Mouse (Mus musculus) embryonic facial prominence, embryonic 15.5 days (tissue): ENCODE data around the gene Trim2. TPM values are rescaled to one million over a fixed set of nuclear protein-coding genes. Genes with fewer than 3 reads are reported as not detected.

Experiments used
- ATAC-seq: fragments of 200-750 bp; cut with Nextera tagmentation; 2 replicates; pipeline ENCODE4 v1.8.0; 2017; ENCODE audit warnings: low read depth, moderate TSS enrichment; ENCODE audit not compliant: insufficient number of reproducible peaks, low FRiP score, low TSS enrichment
- H3K27ac ChIP-seq: fragments of 300-500 bp; sonication (generic); replicated peaks from 2 replicates; pipeline ENCODE4 v1.5.1; 2015; ENCODE audit warnings: mild to moderate bottlenecking, inconsistent platforms
- H3K27me3 ChIP-seq: fragments of 300-500 bp; sonication (generic); 2 replicates; pipeline ENCODE4 v1.6.1; 2015; ENCODE audit warnings: inconsistent platforms
- H3K36me3 ChIP-seq: fragments of 300-500 bp; sonication (generic); 2 replicates; pipeline ENCODE4 v1.6.1; 2015; ENCODE audit warnings: mild to moderate bottlenecking, inconsistent platforms
- H3K4me1 ChIP-seq: fragments of 300-500 bp; sonication (generic); 2 replicates; pipeline ENCODE4 v1.6.1; 2015; ENCODE audit warnings: inconsistent platforms
- H3K4me2 ChIP-seq: fragments of 300-500 bp; sonication (generic); replicated peaks from 2 replicates; pipeline ENCODE4 v1.6.1; 2015; ENCODE audit warnings: mild to moderate bottlenecking, inconsistent platforms
- H3K4me3 ChIP-seq: fragments of 300-500 bp; sonication (generic); replicated peaks from 2 replicates; pipeline ENCODE4 v1.5.1; 2015; ENCODE audit warnings: mild to moderate bottlenecking, inconsistent platforms
- H3K9ac ChIP-seq: fragments of 300-500 bp; sonication (generic); 2 replicates; pipeline ENCODE4 v1.6.1; 2015; ENCODE audit warnings: inconsistent platforms
- H3K9me3 ChIP-seq: fragments of 300-500 bp; sonication (generic); replicated peaks from 2 replicates; pipeline ENCODE4 v1.6.1; 2016; ENCODE audit warnings: inconsistent platforms
- WGBS: fragments of 180-500 bp; shearing (Covaris S2); methylation state at CpG from one replicate; pipeline ENCODE4 v1.1.7; 2015; 5-methylcytosine and 5-hydroxymethylcytosine counted together
- polyA plus RNA-seq: library from polyadenylated mRNA; unstranded; fragments of >200 nt; fragmentation: Nextera tagmentation; extraction: Ambion mirVana; gene quantifications from 2 replicates; pipeline ENCODE4 v1.2.1, GENCODE M21; 2015

The Trim2 gene
- polyA plus RNA-seq, 1 experiment from 2014 or later: 31.0 TPM

DNA sequence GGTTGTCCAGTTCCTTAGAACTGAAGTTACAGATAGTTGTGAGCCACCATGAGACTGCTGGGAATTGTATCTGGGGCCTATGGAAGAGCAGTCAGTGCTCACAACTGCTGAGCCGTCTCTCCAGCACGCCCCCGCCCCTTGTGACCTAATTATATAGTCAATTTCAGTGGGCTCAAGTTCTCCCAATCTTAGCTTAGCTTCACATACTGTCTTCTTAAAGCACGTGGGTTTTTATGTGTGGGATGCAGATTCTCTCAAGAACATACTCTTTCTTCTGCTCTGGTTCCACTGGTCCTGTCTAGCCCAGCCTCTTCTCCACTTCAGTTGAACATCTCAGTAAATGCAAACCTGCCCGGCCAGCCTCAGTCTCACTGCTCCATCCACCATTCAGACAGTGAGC, 102.0 kb downstream of the Trim2 start:
- 70% methylated on average over 5 of the region's 5 CpGs for WGBS
- H3K9ac ChIP-seq: no peak overlapping the region
- H3K27me3 ChIP-seq: no peaks in the 10 kb centered on the region
- H3K27ac ChIP-seq: no peak overlapping the region
- H3K4me1 ChIP-seq: peaks cover 8% of the 10 kb centered on the region; the same call in 1 of the 2 replicates
- H3K36me3 ChIP-seq: peaks cover 5% of the 10 kb centered on the region; the same call in 1 of the 2 replicates
- H3K9me3 ChIP-seq: no peaks in the 10 kb centered on the region
- H3K4me2 ChIP-seq: no peak overlapping the region
- H3K4me3 ChIP-seq: no peak overlapping the region
- ATAC-seq: no peak

DNA sequence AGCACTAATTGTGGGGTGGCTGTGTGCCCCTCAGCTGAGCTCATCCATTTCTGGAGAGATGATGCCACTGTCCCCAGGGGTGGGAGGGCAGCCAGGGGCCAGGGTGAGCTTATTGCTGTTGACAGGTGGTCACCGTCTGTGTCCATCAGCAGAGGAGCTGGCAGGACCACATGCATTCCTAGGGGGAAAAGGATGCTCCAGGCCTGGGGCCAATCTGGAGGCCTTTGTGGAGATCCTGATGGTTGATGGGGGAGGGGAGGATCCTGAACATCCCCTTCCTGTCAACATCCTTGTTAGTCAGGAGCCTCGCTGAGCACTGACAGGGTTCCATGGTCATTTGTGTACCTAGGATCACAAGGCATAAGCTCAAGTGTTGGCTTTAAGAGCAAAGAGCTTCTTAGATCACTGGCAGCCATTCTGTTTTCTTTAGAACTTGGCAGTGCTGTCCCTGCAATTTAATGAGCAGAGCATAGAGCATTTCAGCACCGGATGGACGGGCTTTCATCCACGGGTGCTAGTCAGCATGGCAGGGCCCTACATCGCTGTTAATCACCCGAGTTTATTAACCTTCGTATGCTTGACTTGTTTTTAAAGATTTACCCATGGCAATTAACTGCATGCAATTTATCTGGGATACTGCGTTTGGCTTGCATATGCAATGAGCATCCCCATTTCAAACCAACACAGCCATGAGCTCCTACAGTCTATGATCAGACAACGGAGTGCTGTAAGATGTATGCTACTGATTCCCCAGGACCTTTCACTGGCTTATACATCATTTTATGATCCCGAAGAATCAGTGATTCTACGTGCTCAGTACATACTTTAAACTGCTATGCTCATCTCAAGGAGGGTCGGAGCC, 105.9 kb downstream of the Trim2 start:
- H3K4me1 ChIP-seq: peaks cover 3% of the 10 kb centered on the region; the same call in 1 of the 2 replicates
- H3K27me3 ChIP-seq: no peaks in the 10 kb centered on the region
- ATAC-seq: 0 out of 2 replicates have a peak, but pooled peaks have one; percentile 43
- H3K27ac ChIP-seq: no peak overlapping the region
- H3K36me3 ChIP-seq: no peaks in the 10 kb centered on the region
- no peak overlapping the region for H3K4me2 ChIP-seq
- 64% methylated on average over 13 of the region's 13 CpGs for WGBS
- no peak overlapping the region for H3K4me3 ChIP-seq
- H3K9ac ChIP-seq: no peak overlapping the region
- no peaks in the 10 kb centered on the region for H3K9me3 ChIP-seq

DNA sequence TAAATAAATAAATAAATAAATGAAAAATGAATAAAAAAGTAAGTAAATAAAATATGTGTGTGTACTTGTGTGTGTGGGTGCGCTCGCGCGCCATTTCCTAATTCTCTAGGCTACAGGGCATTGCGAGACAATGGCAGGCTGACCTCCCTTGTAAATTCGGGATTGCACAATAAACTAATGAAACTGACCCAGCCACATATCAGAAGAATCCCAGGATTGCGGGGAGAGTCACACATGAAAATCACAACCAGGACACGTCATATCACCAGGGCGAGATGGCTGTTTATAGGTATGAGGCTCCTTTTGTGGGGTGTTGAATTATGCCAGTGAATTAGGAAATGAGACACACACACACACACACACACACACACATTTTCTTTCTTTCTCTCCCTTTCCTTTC, 107.2 kb downstream of the Trim2 start:
- Histone ChIP-seq H3K9me3 (no peaks in the 10 kb centered on the region), H3K36me3 (no peaks in the 10 kb centered on the region), H3K27ac (no peak overlapping the region), H3K4me2 (no peak overlapping the region), H3K4me3 (no peak overlapping the region), H3K9ac (no peak overlapping the region), H3K27me3 (no peaks in the 10 kb centered on the region), H3K4me1 (peaks cover 3% of the 10 kb centered on the region; the same call in 1 of the 2 replicates)
- no peak for ATAC-seq
- WGBS: 94% methylated on average over 9 of the region's 9 CpGs

DNA sequence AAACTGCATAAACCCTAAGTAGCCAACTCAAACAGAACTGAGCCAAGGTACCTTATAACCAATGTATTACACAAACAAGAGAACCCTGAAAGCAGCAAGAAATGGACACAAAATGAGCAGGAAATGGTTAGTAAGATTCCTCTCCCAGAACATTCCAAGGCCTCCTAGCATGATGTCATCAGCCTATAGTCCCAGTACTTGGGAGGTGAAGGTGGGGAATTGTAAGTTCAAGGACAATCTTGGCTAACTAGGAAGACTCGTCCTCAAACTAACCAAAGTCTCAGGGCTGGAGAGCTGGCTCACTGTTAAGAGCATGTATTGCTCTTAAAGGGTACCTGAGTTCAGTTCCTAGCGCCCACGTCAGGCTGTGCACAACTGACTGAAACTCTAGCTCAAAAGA, 108.4 kb downstream of the Trim2 start:
- Histone ChIP-seq H3K4me2 (no peak overlapping the region), H3K36me3 (no peaks in the 10 kb centered on the region), H3K27me3 (no peaks in the 10 kb centered on the region), H3K9ac (no peak overlapping the region), H3K27ac (no peak overlapping the region), H3K4me3 (no peak overlapping the region), H3K9me3 (no peaks in the 10 kb centered on the region), H3K4me1 (peaks cover 3% of the 10 kb centered on the region; the same call in 1 of the 2 replicates)
- WGBS: 93% methylated on average over 3 of the region's 3 CpGs
- no peak for ATAC-seq

DNA sequence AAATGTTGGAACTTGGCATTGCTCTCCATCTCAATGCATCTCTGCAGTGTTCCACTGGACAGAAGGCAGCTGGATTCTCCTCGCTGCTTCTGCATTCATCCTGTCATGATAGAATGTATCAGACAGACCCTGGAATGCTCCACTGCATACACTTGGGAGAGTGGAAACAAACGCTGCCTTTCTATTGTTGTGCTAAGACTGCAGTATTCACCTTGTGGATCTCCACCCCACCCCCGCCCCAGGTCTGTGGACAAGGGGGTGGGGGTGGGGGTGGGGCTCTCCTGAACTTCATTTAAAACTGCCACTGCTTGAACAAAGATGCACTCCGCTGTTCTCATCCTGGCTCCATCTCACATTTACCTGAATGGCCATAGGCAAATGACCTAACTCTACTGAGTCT, 112.8 kb downstream of the Trim2 start:
- Histone ChIP-seq H3K27me3 (no peaks in the 10 kb centered on the region), H3K4me2 (no peak overlapping the region), H3K4me1 (0 out of 2 replicates have a peak, but pooled peaks cover 5% of the 10 kb centered on the region), H3K9me3 (no peaks in the 10 kb centered on the region), H3K9ac (no peak overlapping the region), H3K4me3 (no peak overlapping the region), H3K36me3 (0 out of 2 replicates have a peak, but pooled peaks cover 5% of the 10 kb centered on the region), H3K27ac (no peak overlapping the region)
- ATAC-seq: no peak
- 65% methylated on average over 4 of the region's 4 CpGs for WGBS

DNA sequence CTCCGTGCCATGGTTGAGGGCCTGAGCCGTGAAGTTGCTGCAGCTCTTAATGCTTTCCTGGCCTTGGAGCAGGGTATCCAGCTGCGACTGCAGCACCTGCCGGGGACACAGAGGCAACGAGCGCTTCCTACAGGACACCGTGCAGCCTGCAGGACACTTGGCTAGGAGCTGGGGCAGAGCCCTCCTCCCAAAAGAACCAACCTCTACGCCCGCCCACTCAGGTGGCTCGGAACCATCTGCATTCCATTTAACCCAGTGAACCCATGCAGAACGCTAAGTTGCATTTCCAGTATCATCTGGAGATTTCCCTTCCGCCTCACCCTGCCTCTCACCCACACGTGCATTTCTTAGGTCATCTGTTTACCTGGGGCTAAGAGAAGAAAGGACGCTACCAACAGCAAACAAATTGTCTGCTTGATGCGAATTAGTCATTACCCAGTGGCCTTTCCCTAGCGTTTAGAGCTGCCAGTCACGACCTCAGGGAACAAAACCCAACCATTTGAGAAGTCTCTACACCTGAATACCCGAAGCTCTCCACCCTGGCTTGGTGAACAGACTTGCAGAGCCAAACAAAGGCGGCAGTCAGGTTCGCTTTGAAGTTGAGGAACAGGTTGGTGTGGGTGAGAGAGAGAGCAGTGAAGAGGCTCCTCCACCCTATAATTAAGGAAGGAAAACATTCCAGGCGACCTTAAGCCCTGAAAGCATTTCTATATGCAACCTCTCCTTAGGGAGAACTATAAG, 115.4 kb downstream of the Trim2 start:
- peak overlapping the region; percentile 67 for H3K27ac ChIP-seq
- H3K9ac ChIP-seq: no peak overlapping the region
- WGBS: 42% methylated on average over 21 of the region's 21 CpGs
- 0 out of 2 replicates have a peak, but pooled peaks cover 5% of the 10 kb centered on the region for H3K36me3 ChIP-seq
- H3K4me2 ChIP-seq: peak overlapping the region; percentile 36
- no peaks in the 10 kb centered on the region for H3K9me3 ChIP-seq
- peak; percentile 71 for ATAC-seq
- H3K4me3 ChIP-seq: peak overlapping the region; percentile 27
- H3K4me1 ChIP-seq: 0 out of 2 replicates have a peak, but pooled peaks cover 5% of the 10 kb centered on the region
- no peaks in the 10 kb centered on the region for H3K27me3 ChIP-seq

DNA sequence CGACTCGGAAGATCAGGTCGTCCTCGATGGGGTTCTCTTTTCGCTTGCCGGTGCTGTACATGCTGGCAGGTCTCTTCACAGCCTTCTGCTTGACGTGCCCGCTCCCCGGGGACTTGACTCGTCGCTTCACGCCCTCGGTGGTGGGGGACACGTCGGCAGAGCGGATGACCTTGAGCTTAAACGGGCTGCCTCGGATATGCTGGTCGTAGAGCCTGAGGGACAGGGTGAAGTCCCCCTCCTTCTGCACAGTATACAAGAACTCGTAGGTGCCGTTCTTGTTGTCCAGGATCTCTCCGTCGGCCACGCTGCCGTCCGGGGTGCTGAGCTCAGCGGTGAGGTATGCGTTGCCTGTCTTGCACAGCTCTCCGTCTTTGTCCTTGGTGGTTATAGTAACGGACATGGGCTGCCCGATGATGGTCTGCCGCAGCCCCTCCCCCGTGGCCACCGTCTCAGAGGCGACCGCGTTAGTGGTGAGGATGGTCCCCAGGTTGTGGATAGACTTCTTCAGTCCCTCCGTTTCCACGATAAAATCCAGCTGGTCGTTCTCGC, 116.1 kb downstream of the Trim2 start:
- peaks cover 5% of the 10 kb centered on the region; the same call in 1 of the 2 replicates for H3K36me3 ChIP-seq
- H3K9ac ChIP-seq: no peak overlapping the region
- H3K4me3 ChIP-seq: peak overlapping the region; percentile 27
- 20% methylated on average over 41 of the region's 41 CpGs for WGBS
- no peaks in the 10 kb centered on the region for H3K9me3 ChIP-seq
- H3K27me3 ChIP-seq: no peaks in the 10 kb centered on the region
- H3K4me2 ChIP-seq: peak overlapping the region; percentile 36
- H3K4me1 ChIP-seq: 0 out of 2 replicates have a peak, but pooled peaks cover 5% of the 10 kb centered on the region
- 0 out of 2 replicates have a peak, but pooled peaks have one; percentile 41 for ATAC-seq
- peak overlapping the region; percentile 67 for H3K27ac ChIP-seq

DNA sequence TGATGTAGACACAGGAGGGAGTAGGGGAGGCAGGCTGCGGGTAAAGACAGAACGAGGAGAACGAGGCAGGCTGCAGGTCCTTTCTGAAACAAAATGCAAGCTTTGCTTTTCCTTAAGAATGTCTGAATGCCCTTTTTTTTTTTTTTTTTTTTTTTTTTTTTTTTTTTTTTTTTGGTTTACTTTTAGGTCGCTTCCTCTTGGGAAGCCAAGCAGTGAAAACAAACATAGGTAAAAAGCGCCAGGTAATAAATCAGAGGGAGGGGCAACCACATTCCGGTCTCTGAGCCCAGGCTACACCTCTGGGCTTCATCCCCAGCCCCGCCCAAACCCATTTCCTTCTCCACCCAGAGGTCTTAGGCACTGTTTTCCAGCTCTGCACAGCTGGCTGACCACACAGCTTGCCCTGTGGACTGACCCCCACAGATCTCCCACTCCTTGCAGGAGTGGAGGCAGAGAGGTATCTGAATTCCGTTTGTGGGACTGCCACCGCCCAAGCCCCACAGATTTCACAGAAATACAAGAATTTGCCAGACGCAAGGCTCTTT, 117.0 kb downstream of the Trim2 start:
- Histone ChIP-seq H3K36me3 (peaks cover 7% of the 10 kb centered on the region; the same call in 1 of the 2 replicates), H3K27ac (peak overlapping the region; percentile 67; the same call in 1 of the 2 replicates), H3K4me3 (peak overlapping the region; percentile 27), H3K9ac (no peak overlapping the region), H3K9me3 (no peaks in the 10 kb centered on the region), H3K4me2 (peak overlapping the region; percentile 36), H3K27me3 (no peaks in the 10 kb centered on the region), H3K4me1 (0 out of 2 replicates have a peak, but pooled peaks cover 5% of the 10 kb centered on the region)
- 42% methylated on average over 10 of the region's 10 CpGs for WGBS
- no peak for ATAC-seq

DNA sequence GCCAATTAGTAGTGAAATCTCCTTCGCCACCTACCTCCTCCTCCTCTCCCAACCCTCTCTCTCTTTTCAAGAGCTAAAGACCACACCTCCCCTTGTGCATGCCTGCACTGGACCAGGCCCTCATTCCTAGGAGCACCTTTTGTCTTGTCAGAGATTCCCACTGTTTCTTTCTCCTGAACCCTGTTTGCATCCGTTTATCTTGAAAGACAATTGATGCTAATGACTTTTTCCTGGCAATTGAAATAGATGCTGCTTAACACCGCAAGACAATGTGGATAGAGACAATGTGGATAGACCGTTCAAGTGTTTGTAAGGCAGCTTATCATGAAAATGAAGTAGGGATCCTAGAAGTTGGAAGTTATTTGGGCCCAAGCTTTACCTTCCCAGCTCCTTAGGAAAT, 125.0 kb downstream of the Trim2 start:
- H3K27ac ChIP-seq: no peak overlapping the region
- no peaks in the 10 kb centered on the region for H3K4me1 ChIP-seq
- no peak for ATAC-seq
- WGBS: 53% methylated on average over 4 of the region's 4 CpGs
- H3K9ac ChIP-seq: no peak overlapping the region
- peaks cover 5% of the 10 kb centered on the region for H3K36me3 ChIP-seq
- H3K4me2 ChIP-seq: no peak overlapping the region
- no peaks in the 10 kb centered on the region for H3K27me3 ChIP-seq
- H3K9me3 ChIP-seq: no peaks in the 10 kb centered on the region
- no peak overlapping the region for H3K4me3 ChIP-seq

DNA sequence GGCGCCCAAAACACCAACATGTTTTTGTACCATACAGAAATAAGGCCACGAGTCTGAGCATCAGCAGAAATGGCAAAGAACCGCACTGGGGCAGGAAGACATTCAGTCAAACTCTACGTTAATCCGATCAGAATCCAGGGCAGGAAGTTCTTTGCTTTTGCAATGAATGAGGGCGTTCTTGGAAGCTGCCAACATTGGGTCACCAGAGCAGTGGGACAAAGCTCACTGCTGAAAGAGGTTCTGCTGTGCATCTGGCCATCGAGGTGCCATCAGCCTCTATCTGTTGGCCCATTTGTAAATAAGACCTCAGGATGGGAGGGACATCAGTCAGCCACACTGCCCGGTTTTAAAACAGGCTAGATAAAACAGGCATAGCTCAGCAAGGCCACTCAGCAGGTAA, 125.6 kb downstream of the Trim2 start:
- 0 out of 2 replicates have a peak overlapping the region, but pooled peaks have one; percentile 4 for H3K27ac ChIP-seq

More for the DNA sequence above, 125.6 kb downstream of the Trim2 start:
- Histone ChIP-seq H3K4me2 (no peak overlapping the region), H3K9ac (no peak overlapping the region), H3K9me3 (no peaks in the 10 kb centered on the region), H3K36me3 (peaks cover 7% of the 10 kb centered on the region), H3K4me1 (no peaks in the 10 kb centered on the region), H3K4me3 (no peak overlapping the region), H3K27me3 (no peaks in the 10 kb centered on the region)
- 44% methylated on average over 8 of the region's 8 CpGs for WGBS
- no peak for ATAC-seq
